Mouse (Mus musculus) limb, embryonic 10.5 days (tissue): ENCODE data around the gene Orm2. TPM values are rescaled to one million over a fixed set of nuclear protein-coding genes. Genes with fewer than 3 reads are reported as not detected.
"Not testable (repeated sequence)": the region's sequence is repeated elsewhere in the genome, so short reads cannot be mapped to it uniquely, and the experiment has no call there.

Experiments
- DNase-seq: peaks from one replicate; pipeline ENCODE4 v3.0.0-alpha.2; 2017; ENCODE audit warnings: low spot score
- H3K27ac ChIP-seq: fragments of 300-500 bp; sonication (generic); 2 replicates; pipeline ENCODE4 v1.5.1; 2016; ENCODE audit warnings: mild to moderate bottlenecking
- H3K27me3 ChIP-seq: fragments of 300-500 bp; sonication (generic); 2 replicates; pipeline ENCODE4 v1.6.1; 2016; ENCODE audit warnings: low read depth, mild to moderate bottlenecking; ENCODE audit not compliant: poor library complexity, severe bottlenecking
- H3K36me3 ChIP-seq: fragments of 300-500 bp; sonication (generic); 2 replicates; pipeline ENCODE4 v1.6.1; 2016; ENCODE audit warnings: mild to moderate bottlenecking, moderate library complexity
- H3K4me1 ChIP-seq: fragments of 300-500 bp; sonication (generic); 2 replicates; pipeline ENCODE4 v1.6.1; 2016
- H3K4me3 ChIP-seq: fragments of 300-500 bp; sonication (generic); 2 replicates; pipeline ENCODE4 v1.5.1; 2016; ENCODE audit warnings: mild to moderate bottlenecking, moderate library complexity
- H3K9me3 ChIP-seq: fragments of 300-500 bp; sonication (generic); replicated peaks from 2 replicates; pipeline ENCODE4 v1.6.1; 2016; ENCODE audit warnings: mild to moderate bottlenecking
- WGBS: fragments of 180-500 bp; shearing (Covaris S2); methylation state at CpG from one replicate; pipeline ENCODE4 v1.1.7; 2016; 5-methylcytosine and 5-hydroxymethylcytosine counted together
- polyA plus RNA-seq: library from polyadenylated mRNA; unstranded; fragments of >200 nt; fragmentation: Nextera tagmentation; extraction: Ambion mirVana; gene quantifications from 2 replicates; pipeline ENCODE4 v1.2.1, GENCODE M21; 2016

Gene Orm2
- polyA plus RNA-seq, result not detected in 2 replicates

DNA sequence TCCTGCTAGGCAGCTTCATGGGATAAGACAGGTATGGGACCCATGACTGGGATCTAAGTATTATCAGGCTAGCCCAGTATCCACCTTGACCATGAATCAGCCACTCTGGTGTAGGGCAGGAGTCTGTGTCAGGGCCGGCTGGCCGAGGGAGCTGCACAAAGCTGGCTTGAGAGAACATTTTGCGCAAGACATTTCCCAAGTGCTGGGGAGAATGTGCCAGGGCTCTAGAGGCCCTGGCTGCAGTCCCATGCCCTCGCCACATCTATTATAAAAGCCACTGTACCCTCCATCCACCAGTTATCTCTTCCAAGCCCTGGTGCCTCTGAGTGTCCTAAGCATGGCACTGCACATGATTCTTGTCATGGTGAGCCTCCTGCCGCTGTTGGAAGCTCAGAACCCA is at the start of gene Orm2:
Gene Orm2, plus strand, starts transcription at position 300 of the 400 bp plus-strand sequence.
- H3K4me3 ChIP-seq, result no peak within 1 kb of the TSS
- no peak for DNase-seq
- peaks cover 4% of the 10 kb centered on the region for H3K4me1 ChIP-seq
- peaks cover 6% of the 10 kb centered on the region; the same call in 1 of the 2 replicates for H3K36me3 ChIP-seq
- H3K27ac ChIP-seq, result no peak within 1 kb of the TSS
- no peaks in the 10 kb centered on the region for H3K9me3 ChIP-seq
- WGBS, result 92% methylated on average over 5 of the region's 5 CpGs
- no peaks in the 10 kb centered on the region for H3K27me3 ChIP-seq

DNA sequence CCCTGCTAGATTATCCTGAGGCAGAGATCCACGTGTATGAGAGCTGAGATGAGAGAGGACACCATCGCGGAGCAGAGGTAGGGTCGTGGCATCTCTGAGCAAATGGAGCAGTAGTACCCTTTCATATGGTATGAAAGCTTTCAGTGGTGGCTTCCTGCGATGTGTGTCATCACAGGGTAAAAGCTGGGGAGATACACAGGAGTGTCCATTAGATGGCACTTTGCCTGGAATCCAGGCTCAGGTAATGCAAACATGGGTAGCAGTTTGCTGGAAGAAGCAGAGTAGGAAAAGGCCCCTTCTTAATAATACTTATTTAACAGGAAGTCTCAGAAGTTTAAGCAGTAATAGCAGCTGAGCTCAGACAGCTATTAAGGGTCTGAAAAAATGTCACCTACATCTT is 48.2 kb upstream of the Orm2 start:
- H3K27me3 ChIP-seq, result no peaks in the 10 kb centered on the region

DNA sequence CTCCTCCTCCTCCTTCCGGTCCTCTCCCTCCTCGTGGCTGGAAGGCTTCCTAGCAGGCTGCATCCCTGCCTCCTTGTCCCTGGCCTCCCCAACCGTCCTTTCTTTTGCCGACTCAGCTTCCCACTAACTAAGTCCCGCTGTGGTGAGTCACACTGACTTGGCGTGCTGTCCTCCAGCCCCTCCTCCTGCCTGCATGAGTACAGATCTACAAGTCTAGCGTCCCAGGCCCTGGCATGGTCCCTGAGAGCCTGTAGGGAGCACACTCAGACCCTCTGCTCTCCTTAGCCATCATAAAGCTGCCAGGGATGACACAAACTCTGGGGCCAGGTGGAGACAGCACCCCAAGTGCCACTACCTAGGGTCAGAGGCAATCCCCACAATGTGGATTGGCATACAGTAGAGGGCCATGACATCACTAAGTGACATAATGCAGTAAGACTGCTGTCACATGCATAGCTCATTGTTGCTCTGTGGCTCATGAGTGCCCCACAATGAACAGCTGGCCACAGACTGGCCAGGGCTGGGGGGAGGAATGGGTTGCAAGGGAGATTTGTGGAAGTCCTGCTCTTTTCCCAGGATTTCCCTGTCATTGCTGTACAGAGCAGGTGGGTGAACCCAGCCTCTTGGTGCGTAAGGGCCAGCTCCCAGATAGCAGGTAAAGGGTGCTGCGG is 46.0 kb upstream of the Orm2 start:
- DNase-seq, result no peak
- Histone ChIP-seq H3K36me3 (peaks cover 40% of the 10 kb centered on the region), H3K4me1 (no peaks in the 10 kb centered on the region), H3K27me3 (no peaks in the 10 kb centered on the region), H3K9me3 (no peaks in the 10 kb centered on the region), H3K27ac (no peak overlapping the region), H3K4me3 (no peak overlapping the region)
- WGBS, result 81% methylated on average over 9 of the region's 9 CpGs

More for the DNA sequence above, 48.2 kb upstream of the Orm2 start:
- H3K9me3 ChIP-seq, result no peaks in the 10 kb centered on the region
- H3K36me3 ChIP-seq, result peaks cover 39% of the 10 kb centered on the region
- H3K4me3 ChIP-seq, result no peak overlapping the region
- no peak overlapping the region for H3K27ac ChIP-seq
- no peaks in the 10 kb centered on the region for H3K4me1 ChIP-seq
- WGBS, result 76% methylated on average over 5 of the region's 5 CpGs
- DNase-seq, result no peak

DNA sequence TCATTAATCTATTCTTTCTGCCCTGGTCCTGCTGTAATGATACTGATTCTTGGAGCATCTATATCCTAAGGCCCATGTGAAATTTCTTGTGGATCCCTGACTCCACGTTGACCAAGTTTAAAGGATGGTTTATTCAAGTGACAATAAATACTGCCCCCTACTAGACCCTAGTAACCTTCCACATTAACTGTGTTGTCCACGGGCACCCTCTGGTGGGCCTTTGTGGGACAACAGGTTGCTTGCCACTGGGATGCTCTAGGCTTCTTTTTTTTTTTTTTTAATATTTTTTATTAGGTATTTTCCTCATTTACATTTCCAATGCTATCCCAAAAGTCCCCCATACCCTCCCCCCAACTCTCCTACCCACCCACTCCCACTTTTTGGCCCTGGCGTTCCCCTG is 42.7 kb upstream of the Orm2 start:
- H3K27me3 ChIP-seq, H3K4me1 ChIP-seq, H3K27ac ChIP-seq, H3K4me3 ChIP-seq, H3K9me3 ChIP-seq: not testable (repeated sequence)
- peaks cover 71% of the 10 kb centered on the region for H3K36me3 ChIP-seq
- DNase-seq, result peak; percentile 66
- 35% methylated on average over 3 of the region's 3 CpGs for WGBS

DNA sequence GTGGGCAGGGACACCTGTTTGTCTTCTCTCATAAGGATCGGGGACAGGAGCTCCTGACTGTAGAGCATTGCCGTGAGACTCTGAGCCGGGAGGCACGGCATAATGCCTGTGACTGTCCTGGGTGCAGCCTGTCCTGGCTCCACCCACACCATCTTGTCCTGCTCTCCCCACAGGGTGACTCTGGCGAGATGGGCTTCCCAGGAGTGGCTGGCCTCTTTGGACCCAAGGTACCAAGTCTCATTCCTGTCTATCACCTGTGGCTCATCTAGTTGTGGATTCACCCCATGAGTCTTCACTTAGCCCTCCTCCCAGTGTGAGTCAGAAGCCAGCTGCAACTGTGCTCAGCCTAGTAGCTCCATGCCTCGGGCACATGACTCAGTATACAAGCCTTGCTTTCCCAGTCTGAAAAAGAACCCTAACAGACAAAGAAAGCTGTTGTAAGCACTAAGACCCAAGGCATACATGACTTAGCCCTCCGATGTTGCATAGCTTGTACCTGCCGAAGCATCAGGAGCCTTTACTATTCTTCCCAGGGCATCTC is 38.9 kb upstream of the Orm2 start:
- H3K27me3 ChIP-seq, result no peaks in the 10 kb centered on the region
- 84% methylated on average over 8 of the region's 8 CpGs for WGBS
- no peaks in the 10 kb centered on the region for H3K9me3 ChIP-seq
- DNase-seq, result no peak
- no peaks in the 10 kb centered on the region for H3K4me1 ChIP-seq
- H3K4me3 ChIP-seq, result no peak overlapping the region
- no peak overlapping the region for H3K27ac ChIP-seq
- peaks cover 81% of the 10 kb centered on the region for H3K36me3 ChIP-seq

DNA sequence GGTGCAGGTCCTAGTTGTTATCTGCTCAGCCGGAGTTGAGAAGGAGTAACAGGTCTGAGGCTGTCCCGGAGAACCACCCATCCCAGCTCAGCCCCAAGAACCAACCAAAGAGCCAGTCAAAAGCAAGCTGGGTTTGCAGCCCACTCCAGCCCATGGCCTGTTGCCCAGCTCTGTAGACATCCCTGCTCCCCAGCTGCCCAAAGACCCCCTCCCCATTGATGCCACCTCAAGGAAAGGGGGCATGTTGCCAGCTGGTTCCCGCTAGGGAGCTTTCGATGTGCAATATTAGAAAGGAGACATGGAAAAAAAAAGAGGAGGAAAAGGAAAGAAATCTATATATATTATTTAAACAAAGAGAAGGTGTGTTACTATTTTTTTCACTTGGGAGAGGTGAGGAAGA is 28.8 kb upstream of the Orm2 start:
- Histone ChIP-seq H3K36me3 (peaks cover 35% of the 10 kb centered on the region), H3K4me1 (0 out of 2 replicates have a peak, but pooled peaks cover 5% of the 10 kb centered on the region), H3K27ac (no peak overlapping the region), H3K4me3 (no peak overlapping the region), H3K9me3 (no peaks in the 10 kb centered on the region), H3K27me3 (no peaks in the 10 kb centered on the region)
- WGBS, result 95% methylated on average over 4 of the region's 4 CpGs
- no peak for DNase-seq

DNA sequence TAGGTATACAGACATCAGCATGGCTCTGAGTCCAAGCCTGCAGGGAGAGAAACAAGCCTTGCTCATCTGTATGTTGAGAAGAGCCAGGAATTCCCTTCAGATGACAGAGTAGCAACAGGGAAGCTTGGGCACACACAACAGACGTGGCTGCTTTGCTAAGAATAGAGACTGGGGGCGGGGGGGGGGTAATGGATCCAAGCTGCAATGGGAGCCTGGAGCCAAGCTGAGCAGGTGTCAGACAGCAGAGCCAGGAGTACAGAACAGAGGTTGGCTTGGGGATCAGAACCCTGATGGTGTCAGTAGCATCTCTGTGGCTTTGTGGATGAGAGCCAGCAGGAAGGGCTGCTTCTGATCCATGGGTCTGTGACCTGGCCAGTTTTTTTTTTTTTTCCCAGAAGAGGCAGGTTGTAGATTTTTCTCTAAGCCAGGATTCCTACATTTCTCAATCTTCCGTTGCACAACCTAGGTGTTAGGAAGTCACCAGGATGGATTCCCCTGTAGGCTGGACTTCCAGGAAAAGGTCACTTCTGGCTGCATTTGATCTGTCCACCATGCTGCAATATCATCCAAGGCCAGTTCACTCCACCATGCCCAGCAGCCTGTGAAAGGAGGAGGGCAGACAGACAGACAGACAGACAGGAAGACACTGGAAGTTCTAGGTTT is 23.7 kb upstream of the Orm2 start:
- Histone ChIP-seq H3K27ac (no peak overlapping the region), H3K4me3 (no peak overlapping the region), H3K27me3 (no peaks in the 10 kb centered on the region), H3K36me3 (no peaks in the 10 kb centered on the region), H3K4me1 (peaks cover 7% of the 10 kb centered on the region), H3K9me3 (no peaks in the 10 kb centered on the region)
- WGBS, result 74% methylated on average over 3 of the region's 3 CpGs
- DNase-seq, result no peak

DNA sequence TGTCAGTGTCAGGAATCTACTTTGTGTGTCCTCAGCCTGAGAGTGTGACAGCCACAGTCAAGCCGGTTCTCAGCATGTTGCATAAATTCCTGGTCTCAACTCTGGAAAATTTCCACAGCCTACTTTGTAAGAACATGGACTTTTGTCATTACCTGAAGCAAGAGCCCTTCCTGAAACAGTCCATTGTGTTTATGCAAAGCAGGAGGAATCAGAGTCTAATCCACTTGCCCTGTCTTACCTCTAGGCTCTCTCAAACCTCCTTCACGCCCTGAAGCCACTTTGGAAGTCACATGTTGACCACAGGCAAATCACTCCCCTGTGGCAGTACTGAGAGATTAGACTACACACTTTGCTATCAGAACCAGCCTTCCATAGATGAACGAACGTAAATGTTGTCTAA is 19.8 kb upstream of the Orm2 start:
- 86% methylated on average over 4 of the region's 4 CpGs for WGBS
- Histone ChIP-seq H3K27ac (no peak overlapping the region), H3K9me3 (no peaks in the 10 kb centered on the region), H3K4me3 (no peak overlapping the region), H3K4me1 (peaks cover 7% of the 10 kb centered on the region), H3K27me3 (no peaks in the 10 kb centered on the region), H3K36me3 (no peaks in the 10 kb centered on the region)
- no peak for DNase-seq

DNA sequence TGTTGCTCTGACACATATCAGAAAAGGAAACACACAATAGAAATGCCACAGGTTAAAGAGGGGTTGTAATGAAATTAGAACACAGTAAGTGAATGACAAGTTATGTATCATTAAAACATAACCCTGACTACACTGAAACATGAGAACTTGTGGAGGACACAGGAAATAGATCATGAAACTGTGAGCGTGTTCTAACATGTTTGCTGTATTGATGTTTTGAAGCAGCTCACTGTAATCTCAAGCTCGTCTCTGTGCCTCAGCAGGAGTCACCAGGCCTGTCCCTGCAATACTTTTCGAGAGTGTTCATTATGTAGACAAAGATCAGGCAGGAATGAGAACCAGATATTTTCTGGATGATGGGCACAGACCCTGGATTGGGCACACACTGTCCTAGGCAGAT is 18.6 kb upstream of the Orm2 start:
- Histone ChIP-seq H3K4me3 (no peak overlapping the region), H3K27ac (no peak overlapping the region), H3K36me3 (no peaks in the 10 kb centered on the region), H3K9me3 (no peaks in the 10 kb centered on the region), H3K4me1 (peaks cover 7% of the 10 kb centered on the region), H3K27me3 (no peaks in the 10 kb centered on the region)
- 76% methylated on average over 3 of the region's 3 CpGs for whole genome bisulfite sequencing
- DNase-seq, result no peak

DNA sequence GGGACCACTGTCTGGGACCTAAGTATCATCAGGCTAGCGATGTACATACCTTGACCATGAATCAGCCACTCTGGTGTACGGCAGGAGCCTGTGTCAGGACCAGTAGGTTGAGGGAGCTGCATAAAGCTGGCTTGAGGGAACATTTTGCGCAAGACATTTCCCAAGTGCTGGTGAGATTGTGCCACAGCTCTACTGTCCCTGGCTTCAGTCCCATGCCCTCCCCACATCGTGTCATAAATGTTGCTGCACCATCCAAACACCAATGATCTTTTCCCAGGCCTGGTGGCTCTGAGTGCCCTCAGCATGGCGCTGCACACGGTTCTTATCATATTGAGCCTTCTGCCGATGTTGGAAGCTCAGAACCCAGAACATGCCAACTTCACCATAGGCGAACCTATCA is 18.0 kb upstream of the Orm2 start, which contains the start of gene Orm1:
Gene Orm1, plus strand, starts transcription at position 266 of the 400 bp plus-strand sequence.
- no peaks in the 10 kb centered on the region for H3K27me3 ChIP-seq
- H3K27ac ChIP-seq, result no peak within 1 kb of the TSS; the same call in 1 of the 2 replicates
- peaks cover 5% of the 10 kb centered on the region for H3K4me1 ChIP-seq
- H3K4me3 ChIP-seq, result no peak within 1 kb of the TSS
- 89% methylated on average over 8 of the region's 8 CpGs for WGBS
- H3K36me3 ChIP-seq, result no peaks in the 10 kb centered on the region
- DNase-seq, result no peak
- H3K9me3 ChIP-seq, result no peaks in the 10 kb centered on the region

DNA sequence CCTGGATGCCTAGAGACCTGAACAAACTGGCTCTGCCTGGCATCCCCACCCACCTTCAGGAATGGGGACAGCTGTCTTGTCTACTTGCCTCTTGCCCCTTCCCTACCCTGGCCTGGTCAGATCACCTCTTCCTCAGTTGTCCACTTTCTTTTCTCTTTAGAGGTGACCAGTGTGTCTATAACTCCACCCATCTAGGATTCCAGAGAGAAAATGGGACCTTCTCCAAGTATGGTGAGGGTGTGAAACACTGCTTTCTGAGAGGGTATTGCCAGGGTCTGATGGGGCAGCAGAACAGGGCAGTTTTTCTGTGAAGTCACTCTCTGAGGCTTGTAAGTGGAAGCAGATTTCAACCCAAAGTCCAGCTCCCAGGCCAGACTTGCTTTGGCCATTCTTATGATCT is 17.0 kb upstream of the Orm2 start:
- H3K4me1 ChIP-seq, result no peaks in the 10 kb centered on the region
- no peaks in the 10 kb centered on the region for H3K36me3 ChIP-seq
- no peak for DNase-seq
- H3K27ac ChIP-seq, result no peak overlapping the region
- no peaks in the 10 kb centered on the region for H3K9me3 ChIP-seq
- H3K4me3 ChIP-seq, result no peak overlapping the region
- no peaks in the 10 kb centered on the region for H3K27me3 ChIP-seq

DNA sequence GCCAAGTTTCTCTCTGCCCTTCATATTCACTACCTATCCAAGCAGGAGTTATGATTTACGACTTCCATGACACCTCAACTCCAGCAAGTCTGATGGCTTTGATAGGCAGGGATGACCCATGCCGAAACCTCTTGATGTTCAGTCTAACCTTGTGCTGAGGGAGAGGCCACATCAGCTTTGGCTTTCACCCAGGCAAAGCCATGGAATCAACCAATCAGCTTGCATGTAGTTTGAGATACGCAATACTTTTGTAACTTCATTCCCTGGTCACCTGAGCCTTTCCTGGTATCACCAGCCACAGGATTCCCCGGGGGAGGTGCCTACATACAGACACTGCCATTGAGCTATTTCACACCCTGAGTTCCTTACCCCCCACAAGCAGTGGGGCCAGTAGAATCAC is 15.6 kb upstream of the Orm2 start:
- Histone ChIP-seq H3K27me3 (no peaks in the 10 kb centered on the region), H3K4me3 (no peak overlapping the region), H3K27ac (no peak overlapping the region), H3K36me3 (no peaks in the 10 kb centered on the region), H3K4me1 (no peaks in the 10 kb centered on the region), H3K9me3 (no peaks in the 10 kb centered on the region)
- no peak for DNase-seq
- WGBS, result 83% methylated on average over 4 of the region's 4 CpGs

DNA sequence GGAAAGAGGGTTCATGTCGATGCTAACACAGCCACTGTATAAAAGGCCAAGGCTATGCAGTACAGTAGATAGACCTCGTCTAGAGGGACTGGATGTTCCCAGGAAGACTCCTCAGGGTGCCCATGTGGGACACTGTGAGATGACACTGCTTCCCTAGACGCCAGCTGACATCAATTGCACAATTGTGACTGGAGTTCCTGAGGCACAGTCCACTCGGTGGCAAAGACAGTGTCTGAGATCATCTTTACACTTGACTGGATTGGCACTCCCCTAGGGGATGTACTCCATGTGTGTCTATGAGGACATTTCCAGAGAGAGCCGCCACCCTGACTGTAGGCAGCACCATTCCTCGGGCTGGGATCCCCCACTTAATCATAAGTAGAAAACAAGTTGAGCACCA is 13.7 kb upstream of the Orm2 start:
- Histone ChIP-seq H3K27ac (no peak overlapping the region), H3K4me1 (no peaks in the 10 kb centered on the region), H3K4me3 (no peak overlapping the region), H3K27me3 (no peaks in the 10 kb centered on the region), H3K36me3 (no peaks in the 10 kb centered on the region), H3K9me3 (no peaks in the 10 kb centered on the region)
- 89% methylated on average over 6 of the region's 6 CpGs for WGBS
- no peak for DNase-seq
